Mouse (Mus musculus) E14TG2a.4 (cell line): Measurements from ENCODE around the gene Anxa2.

Source experiments
- CTCF ChIP-seq: conservative IDR thresholded peaks from 2 replicates; pipeline ENCODE4 v1.5.1; 2014; ENCODE audit warnings: low read length
- NANOG ChIP-seq: IDR thresholded peaks from 2 replicates; pipeline ENCODE4 v1.6.1; 2014; ENCODE audit warnings: borderline replicate concordance, low read length, mixed read lengths
- POU5F1 ChIP-seq: IDR thresholded peaks from 2 replicates; pipeline ENCODE4 v1.6.1; 2014; ENCODE audit warnings: low read length, borderline replicate concordance

- TF ChIP-seq CTCF (no peak), NANOG (no peak), POU5F1 (no peak)
Observed at GRCm38 (mm10) chr9:69453901-69454666, 664 bp downstream of the Anxa2 start.
